Mouse (Mus musculus) MEL (cell line): ENCODE measurements at regions not wholly inside any gene's neighbourhood (a gene's known extent, or its start where the extent isn't known, plus 50 kb on each side); places are given as distances from the start of the nearest gene placed in this dataset.

Source experiments
- DNase-seq: peaks from one replicate; pipeline ENCODE4 v3.0.0; 2011; ENCODE audit warnings: low read depth, low spot score
- H3K27ac ChIP-seq: 2 replicates; pipeline ENCODE4 v1.5.1; 2012; ENCODE audit warnings: low read depth, mild to moderate bottlenecking, control low read depth, low read length, moderate library complexity; ENCODE audit not compliant: control insufficient read depth
- H3K27me3 ChIP-seq, 2 experiments: fragments of 150-350 bp in 1 of 2; sonication (generic) in 1 of 2; 2 replicates each; pipeline ENCODE4 v1.6.1; 2012; ENCODE audit warnings: low read length in 2 of 2, mild to moderate bottlenecking in 2 of 2, improper control_type of control experiment in 1 of 2, moderate library complexity in 1 of 2; ENCODE audit not compliant: insufficient read depth in 2 of 2, control insufficient read depth in 1 of 2
- H3K36me3 ChIP-seq, 2 experiments: 2 replicates each; pipeline ENCODE4 v1.6.1; 2012 to 2014; ENCODE audit warnings: low read length in 2 of 2, improper control_type of control experiment in 1 of 2, inconsistent platforms in 1 of 2, mild to moderate bottlenecking in 1 of 2; ENCODE audit not compliant: insufficient read depth in 2 of 2, control insufficient read depth in 1 of 2
- H3K4me1 ChIP-seq, 2 experiments: fragments of 150-350 bp in 1 of 2; sonication (generic) in 1 of 2; 2 replicates each; pipeline ENCODE4 v1.6.1; 2012; ENCODE audit warnings: low read length in 2 of 2, improper control_type of control experiment in 1 of 2, mild to moderate bottlenecking in 1 of 2; ENCODE audit not compliant: insufficient read depth in 2 of 2, control insufficient read depth in 1 of 2
- H3K4me3 ChIP-seq, 2 experiments: fragments of 150-350 bp in 1 of 2; sonication (generic) in 1 of 2; 2 replicates each; pipeline ENCODE4 v1.5.1; 2012; ENCODE audit warnings: low read depth in 2 of 2, low read length in 2 of 2, mild to moderate bottlenecking in 2 of 2, moderate library complexity in 2 of 2, control low read depth in 1 of 2, improper control_type of control experiment in 1 of 2; ENCODE audit not compliant: control insufficient read depth in 1 of 2, insufficient read depth in 1 of 2
- H3K79me2 ChIP-seq: 2 replicates; pipeline ENCODE4 v1.6.1; 2012; ENCODE audit warnings: mild to moderate bottlenecking, low read length, moderate library complexity; ENCODE audit not compliant: control insufficient read depth, poor library complexity, insufficient read depth
- H3K9ac ChIP-seq: 2 replicates; pipeline ENCODE4 v1.6.1; 2012; ENCODE audit warnings: low read depth, mild to moderate bottlenecking, control low read depth, low read length, moderate library complexity; ENCODE audit not compliant: control insufficient read depth, poor library complexity, severe bottlenecking
- H3K9me3 ChIP-seq: fragments of 150-350 bp; sonication (generic); replicated peaks from 2 replicates; pipeline ENCODE4 v1.6.1; 2012; ENCODE audit warnings: mild to moderate bottlenecking, low read length, improper control_type of control experiment, moderate library complexity; ENCODE audit not compliant: insufficient read depth
- BHLHE40 ChIP-seq: IDR thresholded peaks from 2 replicates; pipeline ENCODE4 v1.6.1; 2012; ENCODE audit warnings: low read depth, mild to moderate bottlenecking, inconsistent platforms, low read length, improper control_type of control experiment, borderline replicate concordance
- CHD1 ChIP-seq: IDR thresholded peaks from 2 replicates; pipeline ENCODE4 v1.6.1; 2012; ENCODE audit warnings: low read depth, mild to moderate bottlenecking, inconsistent platforms, low read length, improper control_type of control experiment
- CHD2 ChIP-seq: IDR thresholded peaks from 2 replicates; pipeline ENCODE4 v1.6.1; 2011; ENCODE audit warnings: low read length, improper control_type of control experiment
- CTCF ChIP-seq, 3 experiments: IDR thresholded peaks in 2 of 3; conservative IDR thresholded peaks in 1 of 3; 2 replicates each; pipeline ENCODE4 v1.5.1; 2011 to 2012; ENCODE audit warnings: low read length in 3 of 3, low read depth in 2 of 3, mild to moderate bottlenecking in 2 of 3, improper control_type of control experiment in 1 of 3, inconsistent platforms in 1 of 3, mixed read lengths in 1 of 3, moderate library complexity in 1 of 3; ENCODE audit not compliant: control insufficient read depth in 1 of 3, insufficient read depth in 1 of 3, poor library complexity in 1 of 3, severe bottlenecking in 1 of 3
- ELF1 ChIP-seq: IDR thresholded peaks from 2 replicates; pipeline ENCODE4 v1.6.1; 2014; ENCODE audit warnings: low read depth, mild to moderate bottlenecking, inconsistent platforms, low read length, improper control_type of control experiment, moderate library complexity
- EP300 ChIP-seq, 2 experiments: IDR thresholded peaks; 2 replicates each; pipeline ENCODE4 v1.6.1; 2011; ENCODE audit warnings: improper control_type of control experiment in 2 of 2, low read length in 2 of 2, low read depth in 1 of 2, mild to moderate bottlenecking in 1 of 2
- GABPA ChIP-seq: IDR thresholded peaks from 2 replicates; pipeline ENCODE4 v1.6.1; 2012; ENCODE audit warnings: low read depth, mild to moderate bottlenecking, inconsistent platforms, low read length, improper control_type of control experiment, moderate library complexity
- MAFK ChIP-seq: IDR thresholded peaks from 2 replicates; pipeline ENCODE4 v1.6.1; 2011; ENCODE audit warnings: low read depth, mild to moderate bottlenecking, low read length, improper control_type of control experiment, borderline replicate concordance
- MEF2A ChIP-seq: IDR thresholded peaks from 2 replicates; pipeline ENCODE4 v1.6.1; 2014; ENCODE audit warnings: low read depth, mild to moderate bottlenecking, inconsistent platforms, low read length, improper control_type of control experiment; ENCODE audit not compliant: poor library complexity, insufficient replicate concordance, severe bottlenecking; ENCODE audit errors: extremely low read depth
- NELFE ChIP-seq: IDR thresholded peaks from 2 replicates; pipeline ENCODE4 v1.6.1; 2011; ENCODE audit warnings: low read depth, low read length, improper control_type of control experiment
- POLR2A ChIP-seq, 2 experiments: IDR thresholded peaks; 2 replicates each; pipeline ENCODE4 v1.6.1; 2011 to 2012; ENCODE audit warnings: low read length in 2 of 2, mild to moderate bottlenecking in 2 of 2, control low read depth in 1 of 2, improper control_type of control experiment in 1 of 2, low read depth in 1 of 2, moderate library complexity in 1 of 2; ENCODE audit not compliant: control insufficient read depth in 1 of 2, insufficient read depth in 1 of 2, poor library complexity in 1 of 2
- RCOR1 ChIP-seq: IDR thresholded peaks from 2 replicates; pipeline ENCODE4 v1.6.1; 2012; ENCODE audit warnings: low read depth, mild to moderate bottlenecking, inconsistent platforms, low read length, improper control_type of control experiment
- SIN3A ChIP-seq: IDR thresholded peaks from 2 replicates; pipeline ENCODE4 v1.6.1; 2012; ENCODE audit warnings: low read length, improper control_type of control experiment, inconsistent platforms
- SMC3 ChIP-seq: IDR thresholded peaks from 2 replicates; pipeline ENCODE4 v1.6.1; 2011; ENCODE audit warnings: low read depth, low read length, improper control_type of control experiment
- TAL1 ChIP-seq: IDR thresholded peaks from 2 replicates; pipeline ENCODE4 v1.6.1; 2012; ENCODE audit warnings: mild to moderate bottlenecking, inconsistent platforms, low read length, moderate library complexity, mixed read lengths
- TCF12 ChIP-seq: IDR thresholded peaks from 2 replicates; pipeline ENCODE4 v1.6.1; 2014; ENCODE audit warnings: low read depth, mild to moderate bottlenecking, inconsistent platforms, low read length, improper control_type of control experiment, moderate library complexity
- UBTF ChIP-seq: IDR thresholded peaks from 2 replicates; pipeline ENCODE4 v1.6.1; 2012; ENCODE audit warnings: low read depth, mild to moderate bottlenecking, inconsistent platforms, low read length, improper control_type of control experiment, moderate library complexity, borderline replicate concordance; ENCODE audit not compliant: insufficient read depth
- USF1 ChIP-seq: IDR thresholded peaks from 2 replicates; pipeline ENCODE4 v1.6.1; 2014; ENCODE audit warnings: low read depth, mild to moderate bottlenecking, inconsistent platforms, low read length, improper control_type of control experiment, moderate library complexity

DNA sequence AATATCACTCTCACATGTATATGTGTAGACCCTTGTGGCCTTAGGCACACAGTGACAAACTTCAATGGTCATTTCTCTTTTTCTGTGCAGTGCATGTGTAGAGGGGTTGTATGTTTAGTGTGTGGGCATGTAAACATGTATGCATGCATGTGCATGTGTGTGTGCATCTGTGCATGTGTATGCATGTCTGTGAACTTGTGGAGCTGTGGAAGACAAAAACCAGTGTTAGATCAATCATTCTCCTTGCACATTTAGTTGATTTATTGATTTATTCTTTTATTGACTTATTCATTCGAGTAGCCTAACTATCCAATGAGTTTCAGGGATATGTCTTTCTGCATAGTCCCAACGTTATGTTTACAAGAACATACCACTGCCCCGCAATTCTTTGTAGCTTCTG lies 298.5 kb downstream of the Cmpk2 start:
- Histone ChIP-seq H3K79me2 (no peaks in the 10 kb centered on the region), H3K4me3 (no peak overlapping the region), H3K36me3 (no peaks in the 10 kb centered on the region), H3K4me1 (no peaks in the 10 kb centered on the region), H3K27ac (no peak overlapping the region), H3K9me3 (no peaks in the 10 kb centered on the region)
- no peak for DNase-seq
- no peak for TF ChIP-seq BHLHE40
- no peak for TF ChIP-seq POLR2A (IDR thresholded peaks at IDR 0.05; ENCODE audit: control insufficient read depth in 1 of 2, insufficient read depth in 1 of 2, low read depth in 1 of 2, low read length in 2 of 2, poor library complexity in 1 of 2)
- TF ChIP-seq TAL1 = no peak
- TF ChIP-seq, all 39 proteins: peak for 0
- no peaks in the 10 kb centered on the region for H3K27me3 ChIP-seq
- H3K9ac ChIP-seq = no peak overlapping the region

DNA sequence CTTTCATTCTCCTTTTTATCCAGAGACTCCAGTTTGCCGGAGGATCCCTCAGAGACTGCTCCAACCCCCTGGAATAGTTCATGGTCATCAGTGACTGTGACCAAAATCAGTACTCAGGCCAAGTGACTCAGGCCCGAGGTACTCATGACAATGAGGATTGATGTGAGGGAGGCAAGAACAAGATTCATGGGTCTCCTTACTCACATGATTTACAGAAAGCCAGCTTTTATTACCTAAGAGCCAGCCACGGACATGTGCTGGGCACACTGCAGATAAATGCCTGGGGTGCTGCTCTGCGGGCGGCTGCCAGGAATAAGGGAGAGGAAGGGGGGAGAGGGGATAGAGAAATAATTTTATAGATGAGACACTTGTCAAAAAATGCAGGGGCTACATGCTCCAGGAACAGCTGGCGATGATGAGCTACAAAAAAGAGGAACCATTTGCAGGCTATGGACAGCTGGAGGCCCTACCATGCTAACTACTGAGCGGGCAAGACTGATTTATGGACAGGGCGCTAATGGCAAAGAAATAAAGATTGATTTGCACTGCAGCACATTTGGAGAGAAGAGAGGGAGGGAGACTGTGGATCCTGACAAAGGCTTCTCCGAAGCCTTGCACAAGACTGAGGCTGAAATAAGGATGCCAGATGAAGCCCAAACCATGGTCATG lies 289.8 kb downstream of the Cmpk2 start:
- Histone ChIP-seq H3K4me1 (no peaks in the 10 kb centered on the region), H3K79me2 (no peaks in the 10 kb centered on the region), H3K9ac (no peak overlapping the region), H3K36me3 (no peaks in the 10 kb centered on the region), H3K9me3 (no peaks in the 10 kb centered on the region), H3K4me3 (no peak overlapping the region), H3K27me3 (no peaks in the 10 kb centered on the region), H3K27ac (no peak overlapping the region)
- no peak for DNase-seq
- TF ChIP-seq UBTF = no peak
- no peak for TF ChIP-seq EP300 (IDR thresholded peaks at IDR 0.05; ENCODE audit: low read depth in 1 of 2, low read length in 2 of 2)
- no peak for TF ChIP-seq SMC3
- no peak for TF ChIP-seq RCOR1
- TF ChIP-seq CHD2 = no peak
- TF ChIP-seq MAFK = no peak
- no peak for TF ChIP-seq SIN3A
- no peak for TF ChIP-seq TCF12
- TF ChIP-seq CTCF (IDR thresholded peaks at IDR 0.05 in 2 of 3, conservative IDR thresholded peaks at IDR 0.05 in 1 of 3; ENCODE audit: control insufficient read depth in 1 of 3, insufficient read depth in 1 of 3, low read depth in 2 of 3, low read length in 3 of 3, poor library complexity in 1 of 3, severe bottlenecking in 1 of 3) = no peak
- no peak for TF ChIP-seq POLR2A (IDR thresholded peaks at IDR 0.05; ENCODE audit: control insufficient read depth in 1 of 2, insufficient read depth in 1 of 2, low read depth in 1 of 2, low read length in 2 of 2, poor library complexity in 1 of 2)
- no peak for TF ChIP-seq NELFE
- TF ChIP-seq CHD1 = no peak
- no peak for TF ChIP-seq GABPA

- TF ChIP-seq ELF1 (no peak), CHD2 (no peak), MAFK (no peak), RCOR1 (no peak), MEF2A (no peak), SMC3 (no peak), TCF12 (no peak), USF1 (no peak)
- TF ChIP-seq, all 39 proteins: peak for 0
- Histone ChIP-seq H3K9ac (no peak overlapping the region), H3K79me2 (no peaks in the 10 kb centered on the region), H3K4me1 (no peaks in the 10 kb centered on the region), H3K27me3 (no peaks in the 10 kb centered on the region), H3K4me3 (no peak overlapping the region), H3K9me3 (no peaks in the 10 kb centered on the region), H3K27ac (no peak overlapping the region), H3K36me3 (no peaks in the 10 kb centered on the region)
- no peak for DNase-seq
Observed at GRCm38 (mm10) chr12:26756284-26756683, 287.3 kb downstream of the Cmpk2 start.
